Mouse (Mus musculus): Measurements from ENCODE around the gene Tnxb. TPM values are rescaled to one million over a fixed set of nuclear protein-coding genes. Genes with fewer than 3 reads are reported as not detected.
"Not testable (repeated sequence)": the region's sequence is repeated elsewhere in the genome, so short reads cannot be mapped to it uniquely, and the experiment has no call there.

The Tnxb gene
- polyA plus RNA-seq, 1 experiment from 2014 or later = 0.62 TPM

DNA sequence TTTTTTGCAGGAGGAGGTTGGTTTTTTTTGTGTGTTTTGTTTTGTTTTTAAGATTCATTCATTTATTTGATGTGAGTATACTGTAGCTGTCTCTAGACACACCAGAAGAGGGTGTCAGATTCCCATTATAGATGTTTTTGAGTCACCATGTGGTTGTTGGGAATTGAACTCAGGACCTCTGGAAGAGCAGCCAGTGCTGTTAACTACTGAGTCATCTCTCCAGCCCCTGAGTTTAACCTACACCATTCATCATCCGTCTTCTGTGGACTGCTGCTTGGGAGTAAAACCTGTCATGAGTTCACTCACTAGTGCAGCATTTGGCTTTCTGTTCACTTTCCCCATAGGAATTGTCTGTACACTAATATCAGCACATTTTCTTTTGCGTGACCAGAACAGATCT, 36.1 kb downstream of the Tnxb start:
- 76% methylated on average over 2 of the region's 2 CpGs for WGBS
- H3K9me3 ChIP-seq (ENCODE audit: control insufficient read depth, low read length); H3K9ac ChIP-seq (ENCODE audit: low read length); H3K36me3 ChIP-seq (ENCODE audit: control insufficient read depth, insufficient read depth, low read length); H3K27ac ChIP-seq (ENCODE audit: low read length); H3K4me1 ChIP-seq (replicated peaks; ENCODE audit: control insufficient read depth, insufficient read depth, low read length); H3K4me3 ChIP-seq (ENCODE audit: low read length); ATAC-seq (ENCODE audit: low read depth); H3K4me2 ChIP-seq (ENCODE audit: low read depth, low read length); H3K27me3 ChIP-seq (ENCODE audit: control insufficient read depth, insufficient read depth, low read depth, low read length): not testable (repeated sequence)

DNA sequence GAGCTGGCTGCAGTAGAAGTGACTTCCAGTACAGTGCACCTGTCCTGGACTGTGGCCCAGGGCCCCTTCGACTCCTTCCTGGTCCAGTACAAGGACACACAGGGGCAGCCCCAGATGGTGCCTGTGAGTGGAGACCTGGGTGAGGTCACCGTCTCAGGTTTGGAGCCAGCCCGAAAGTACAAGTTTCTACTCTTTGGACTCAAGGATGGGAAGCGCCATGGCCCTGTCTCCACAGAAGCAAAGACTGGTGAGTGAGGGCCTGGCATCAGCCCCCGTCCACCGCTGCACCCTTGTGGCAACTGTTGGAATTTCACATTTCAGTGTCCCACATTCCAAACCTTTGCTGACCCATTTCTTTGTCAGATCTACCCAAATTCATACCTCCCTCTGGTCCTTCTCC, 42.6 kb downstream of the Tnxb start:
- no peaks in the 10 kb centered on the region; the same call in 1 of the 2 replicates for H3K27me3 ChIP-seq (ENCODE audit: control insufficient read depth, insufficient read depth, low read depth, low read length)
- no peaks in the 10 kb centered on the region for H3K9me3 ChIP-seq (ENCODE audit: control insufficient read depth, low read length)
- peak; percentile 53; the same call in 1 of the 2 replicates for ATAC-seq (ENCODE audit: low read depth)
- H3K4me1 ChIP-seq (replicated peaks; ENCODE audit: control insufficient read depth, insufficient read depth, low read length) = no peaks in the 10 kb centered on the region
- H3K4me3 ChIP-seq (ENCODE audit: low read length) = no peak overlapping the region
- no peak overlapping the region for H3K4me2 ChIP-seq (ENCODE audit: low read depth, low read length)
- H3K36me3 ChIP-seq (ENCODE audit: control insufficient read depth, insufficient read depth, low read length) = no peaks in the 10 kb centered on the region
- H3K27ac ChIP-seq (ENCODE audit: low read length) = no peak overlapping the region
- no peak overlapping the region for H3K9ac ChIP-seq (ENCODE audit: low read length)
- WGBS = 29% methylated on average over 6 of the region's 6 CpGs

DNA sequence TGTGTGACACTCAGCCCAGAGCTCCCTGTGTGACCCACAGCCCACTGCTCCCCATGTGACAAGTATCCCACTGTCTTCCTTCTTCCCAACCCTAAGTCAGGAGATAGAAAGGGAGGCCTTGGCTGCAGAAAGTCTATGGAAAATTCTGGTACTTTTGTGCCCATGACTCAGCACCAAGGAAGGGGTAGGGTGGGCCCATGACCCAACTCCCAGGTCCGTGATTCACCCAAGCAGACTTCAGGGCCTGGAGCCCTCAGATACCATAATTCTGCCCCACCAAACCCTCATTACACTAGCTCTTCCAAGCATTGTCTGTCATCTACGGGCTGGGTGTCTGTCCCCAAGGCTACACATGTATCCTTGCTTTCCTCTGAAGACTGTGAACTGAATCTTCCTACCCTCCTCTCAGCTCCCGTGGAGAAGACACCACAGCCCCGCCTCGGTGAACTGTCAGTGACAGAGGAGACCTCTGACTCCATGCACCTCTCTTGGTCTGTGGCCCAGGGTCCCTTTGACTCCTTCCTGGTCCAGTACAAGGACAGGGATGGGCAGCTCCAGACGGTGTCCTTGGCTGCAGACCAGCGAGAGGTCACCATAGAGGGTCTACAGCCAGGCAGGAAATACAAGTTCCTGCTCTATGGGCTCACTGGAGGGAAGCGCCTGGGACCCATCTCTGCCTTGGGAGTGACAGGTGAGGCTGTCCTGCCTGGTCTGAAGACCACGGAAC, 44.0 kb downstream of the Tnxb start:
- H3K4me2 ChIP-seq (ENCODE audit: low read depth, low read length); H3K4me1 ChIP-seq (replicated peaks; ENCODE audit: control insufficient read depth, insufficient read depth, low read length); H3K36me3 ChIP-seq (ENCODE audit: control insufficient read depth, insufficient read depth, low read length); ATAC-seq (ENCODE audit: low read depth); H3K9me3 ChIP-seq (ENCODE audit: control insufficient read depth, low read length); H3K4me3 ChIP-seq (ENCODE audit: low read length); H3K9ac ChIP-seq (ENCODE audit: low read length); H3K27me3 ChIP-seq (ENCODE audit: control insufficient read depth, insufficient read depth, low read depth, low read length); H3K27ac ChIP-seq (ENCODE audit: low read length): not testable (repeated sequence)
- WGBS = 61% methylated on average over 9 of the region's 9 CpGs

DNA sequence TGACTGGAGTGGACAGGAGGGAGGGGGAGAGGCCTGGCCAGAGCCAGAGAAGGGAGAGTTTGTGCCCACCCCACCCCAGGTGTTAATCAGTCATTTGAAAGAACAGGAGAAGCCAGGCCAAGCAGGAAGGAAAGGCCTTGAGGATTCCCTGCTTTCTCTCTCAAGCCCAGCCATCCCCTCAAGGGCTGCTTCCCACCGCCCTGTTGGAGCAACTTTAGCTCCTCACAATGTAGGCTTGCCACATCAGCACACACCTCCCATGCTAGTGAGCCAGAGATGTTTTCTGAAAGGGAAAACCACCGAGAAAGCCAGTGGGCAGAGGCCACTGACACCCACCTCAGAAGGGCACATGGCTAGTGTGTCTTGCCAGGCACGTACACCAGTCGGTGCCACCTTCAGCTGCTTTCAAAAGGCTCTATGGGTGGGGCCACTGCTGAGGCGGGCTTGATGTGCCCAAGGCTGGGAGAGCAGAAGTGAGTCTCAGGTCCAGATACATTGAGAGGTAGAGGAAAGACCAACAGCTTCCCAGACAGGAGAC, 44.6 kb downstream of the Tnxb start:
- ATAC-seq (ENCODE audit: low read depth); H3K4me3 ChIP-seq (ENCODE audit: low read length); H3K36me3 ChIP-seq (ENCODE audit: control insufficient read depth, insufficient read depth, low read length); H3K27me3 ChIP-seq (ENCODE audit: control insufficient read depth, insufficient read depth, low read depth, low read length); H3K9me3 ChIP-seq (ENCODE audit: control insufficient read depth, low read length); H3K4me2 ChIP-seq (ENCODE audit: low read depth, low read length); H3K27ac ChIP-seq (ENCODE audit: low read length); H3K4me1 ChIP-seq (replicated peaks; ENCODE audit: control insufficient read depth, insufficient read depth, low read length); H3K9ac ChIP-seq (ENCODE audit: low read length): not testable (repeated sequence)
- 72% methylated on average over 5 of the region's 5 CpGs for WGBS

DNA sequence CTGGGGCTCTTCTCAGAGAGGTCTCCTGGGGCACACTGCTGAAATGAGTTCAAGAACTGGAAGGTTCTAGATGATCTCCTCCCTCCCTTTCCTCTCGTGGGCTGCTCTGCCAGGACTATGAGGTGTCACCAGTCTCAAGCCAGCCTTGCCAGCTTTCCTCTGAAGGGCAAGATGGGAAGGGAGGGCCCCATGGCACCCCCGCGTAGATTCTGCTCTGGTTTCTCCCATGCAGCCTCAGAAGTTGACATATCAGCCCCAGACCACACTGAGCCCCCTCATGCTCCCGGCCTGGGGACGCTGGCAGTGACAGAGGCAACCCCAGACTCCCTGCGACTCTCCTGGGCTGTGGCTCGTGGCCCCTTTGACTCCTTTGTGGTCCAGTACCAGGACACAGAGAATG, 45.1 kb downstream of the Tnxb start:
- H3K4me3 ChIP-seq (ENCODE audit: low read length); H3K27me3 ChIP-seq (ENCODE audit: control insufficient read depth, insufficient read depth, low read depth, low read length); ATAC-seq (ENCODE audit: low read depth); H3K36me3 ChIP-seq (ENCODE audit: control insufficient read depth, insufficient read depth, low read length); H3K9me3 ChIP-seq (ENCODE audit: control insufficient read depth, low read length); H3K9ac ChIP-seq (ENCODE audit: low read length); H3K27ac ChIP-seq (ENCODE audit: low read length); H3K4me1 ChIP-seq (replicated peaks; ENCODE audit: control insufficient read depth, insufficient read depth, low read length); H3K4me2 ChIP-seq (ENCODE audit: low read depth, low read length): not testable (repeated sequence)
- WGBS = 81% methylated on average over 6 of the region's 7 CpGs

DNA sequence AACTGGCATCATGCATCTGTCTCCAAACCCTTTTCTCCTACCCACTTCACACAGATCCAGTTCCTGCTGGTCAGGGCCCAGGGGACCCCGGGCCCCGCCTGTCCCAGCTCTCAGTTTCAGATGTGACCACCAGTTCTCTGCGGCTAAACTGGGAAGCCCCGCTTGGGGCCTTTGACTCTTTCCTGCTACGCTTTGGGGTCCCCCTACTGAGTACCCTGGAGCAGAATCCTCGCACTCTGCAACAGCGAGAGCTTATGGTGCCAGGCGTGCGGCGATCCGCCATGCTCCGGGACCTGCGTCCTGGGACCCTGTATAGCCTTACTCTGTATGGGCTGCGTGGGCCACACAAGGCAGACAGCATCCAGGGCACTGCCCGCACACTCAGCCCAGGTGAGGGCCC, 45.9 kb downstream of the Tnxb start:
- H3K27ac ChIP-seq (ENCODE audit: low read length) = no peak overlapping the region
- H3K4me2 ChIP-seq (ENCODE audit: low read depth, low read length) = no peak overlapping the region
- no peak overlapping the region for H3K4me3 ChIP-seq (ENCODE audit: low read length)
- no peaks in the 10 kb centered on the region for H3K4me1 ChIP-seq (replicated peaks; ENCODE audit: control insufficient read depth, insufficient read depth, low read length)
- H3K36me3 ChIP-seq (ENCODE audit: control insufficient read depth, insufficient read depth, low read length) = no peaks in the 10 kb centered on the region
- ATAC-seq (ENCODE audit: low read depth) = no peak
- H3K27me3 ChIP-seq (ENCODE audit: control insufficient read depth, insufficient read depth, low read depth, low read length) = no peaks in the 10 kb centered on the region; the same call in 1 of the 2 replicates
- WGBS = 84% methylated on average over 15 of the region's 15 CpGs
- no peaks in the 10 kb centered on the region for H3K9me3 ChIP-seq (ENCODE audit: control insufficient read depth, low read length)
- no peak overlapping the region for H3K9ac ChIP-seq (ENCODE audit: low read length)

DNA sequence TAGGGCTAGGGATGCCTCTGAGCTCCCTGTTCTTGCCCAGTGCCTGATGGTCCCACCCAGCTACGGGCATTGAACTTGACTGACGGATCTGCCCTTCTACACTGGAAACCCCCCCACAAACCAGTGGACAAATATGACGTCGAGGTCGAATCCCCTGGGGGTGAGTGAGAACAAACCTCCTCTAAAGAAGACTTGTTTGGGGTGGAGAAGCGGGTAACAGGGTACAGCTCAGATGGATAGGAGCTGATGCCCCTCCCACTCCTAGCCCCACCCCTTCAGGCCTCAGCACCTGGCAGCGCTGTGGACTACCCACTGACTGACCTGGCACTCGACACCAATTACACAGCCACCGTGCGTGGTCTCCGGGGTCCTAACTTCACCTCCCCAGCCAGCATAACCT, 47.1 kb downstream of the Tnxb start:
- Histone ChIP-seq H3K9me3 (ENCODE audit: control insufficient read depth, low read length) (no peaks in the 10 kb centered on the region), H3K4me3 (ENCODE audit: low read length) (no peak overlapping the region), H3K4me1 (replicated peaks; ENCODE audit: control insufficient read depth, insufficient read depth, low read length) (no peaks in the 10 kb centered on the region), H3K9ac (ENCODE audit: low read length) (no peak overlapping the region), H3K27ac (ENCODE audit: low read length) (no peak overlapping the region), H3K4me2 (ENCODE audit: low read depth, low read length) (no peak overlapping the region), H3K27me3 (ENCODE audit: control insufficient read depth, insufficient read depth, low read depth, low read length) (no peaks in the 10 kb centered on the region; the same call in 1 of the 2 replicates), H3K36me3 (ENCODE audit: control insufficient read depth, insufficient read depth, low read length) (no peaks in the 10 kb centered on the region)
- ATAC-seq (ENCODE audit: low read depth) = no peak
- WGBS = 82% methylated on average over 11 of the region's 11 CpGs

DNA sequence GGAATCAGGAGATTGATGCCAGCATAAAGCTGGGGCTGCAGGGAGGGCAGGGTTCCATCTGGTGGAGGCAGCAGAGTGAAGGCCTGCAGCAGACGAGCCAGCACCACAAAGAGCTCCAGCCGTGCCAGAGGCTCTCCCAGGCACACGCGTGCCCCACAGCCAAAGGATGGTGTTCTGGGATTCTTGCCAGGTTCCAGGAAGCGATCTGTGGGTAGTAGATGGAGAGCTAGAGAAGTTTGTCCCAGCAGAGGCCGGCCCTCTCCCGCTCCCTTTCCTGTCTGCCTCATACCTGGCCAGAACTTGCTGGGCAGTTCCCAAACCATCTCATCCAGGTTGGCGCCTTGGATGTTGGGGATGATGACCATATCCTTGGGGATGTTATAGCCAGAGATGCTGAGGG, 49.6 kb downstream of the Tnxb start:
- not testable (repeated sequence) for H3K4me3 ChIP-seq (ENCODE audit: low read length); H3K27me3 ChIP-seq (ENCODE audit: control insufficient read depth, insufficient read depth, low read depth, low read length); H3K27ac ChIP-seq (ENCODE audit: low read length); H3K9me3 ChIP-seq (ENCODE audit: control insufficient read depth, low read length); ATAC-seq (ENCODE audit: low read depth); H3K4me2 ChIP-seq (ENCODE audit: low read depth, low read length); H3K9ac ChIP-seq (ENCODE audit: low read length); H3K4me1 ChIP-seq (replicated peaks; ENCODE audit: control insufficient read depth, insufficient read depth, low read length); H3K36me3 ChIP-seq (ENCODE audit: control insufficient read depth, insufficient read depth, low read length)
- WGBS = 72% methylated on average over 7 of the region's 8 CpGs

DNA sequence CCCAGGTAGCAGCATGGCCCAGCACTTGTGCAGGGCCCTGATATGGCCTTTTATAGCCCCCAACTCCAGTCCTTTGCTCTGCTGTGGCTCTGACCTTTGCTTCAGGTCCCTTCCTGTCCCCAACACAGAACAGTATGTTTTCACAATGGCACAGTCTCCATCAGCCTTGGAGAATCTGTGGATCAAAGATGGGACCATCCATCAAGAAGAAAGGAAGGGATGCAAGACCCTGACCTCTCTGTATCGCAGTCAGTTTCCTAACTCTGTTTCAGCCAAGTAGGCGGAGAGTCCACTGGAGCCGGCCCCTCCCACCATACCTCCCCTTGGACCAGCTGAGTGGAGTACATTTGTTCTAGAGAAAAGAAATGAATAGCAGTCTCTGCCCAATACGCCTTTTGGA, 51.9 kb downstream of the Tnxb start:
- not testable (repeated sequence) for H3K9ac ChIP-seq (ENCODE audit: low read length); H3K36me3 ChIP-seq (ENCODE audit: control insufficient read depth, insufficient read depth, low read length); H3K4me2 ChIP-seq (ENCODE audit: low read depth, low read length); H3K27ac ChIP-seq (ENCODE audit: low read length); H3K4me1 ChIP-seq (replicated peaks; ENCODE audit: control insufficient read depth, insufficient read depth, low read length); H3K9me3 ChIP-seq (ENCODE audit: control insufficient read depth, low read length); H3K4me3 ChIP-seq (ENCODE audit: low read length); ATAC-seq (ENCODE audit: low read depth); H3K27me3 ChIP-seq (ENCODE audit: control insufficient read depth, insufficient read depth, low read depth, low read length)
- WGBS = 95% methylated on average over 1 of the region's 4 CpGs
